Mouse (Mus musculus) erythroblast, embryonic 14.5 days (primary cell): ENCODE measurements around the gene Gclm. TPM values are rescaled to one million over a fixed set of nuclear protein-coding genes. Genes with fewer than 3 reads are reported as not detected.
"Not testable (repeated sequence)": the region's sequence is repeated elsewhere in the genome, so short reads cannot be mapped to it uniquely, and the experiment has no call there.

ENCODE experiments used
- H3K27me3 ChIP-seq: 2 replicates; pipeline ENCODE4 v1.6.1; 2012; ENCODE audit warnings: inconsistent platforms; ENCODE audit not compliant: control insufficient read depth
- H3K36me3 ChIP-seq: 2 replicates; pipeline ENCODE4 v1.6.1; 2012; ENCODE audit warnings: mild to moderate bottlenecking, inconsistent platforms; ENCODE audit not compliant: control insufficient read depth
- H3K4me1 ChIP-seq: 2 replicates; pipeline ENCODE4 v1.6.1; 2012; ENCODE audit warnings: inconsistent platforms; ENCODE audit not compliant: control insufficient read depth
- H3K4me3 ChIP-seq: replicated peaks from 2 replicates; pipeline ENCODE3; 2012; ENCODE audit warnings: moderate library complexity, mild to moderate bottlenecking, inconsistent platforms
- H3K9me3 ChIP-seq: 2 replicates; pipeline ENCODE4 v1.6.1; 2012; ENCODE audit warnings: low read length, inconsistent platforms, mixed read lengths; ENCODE audit not compliant: control insufficient read depth
- GATA1 ChIP-seq: IDR thresholded peaks from 2 replicates; pipeline ENCODE4 v1.6.1; 2012; ENCODE audit warnings: low read length, inconsistent platforms, mixed read lengths
- TAL1 ChIP-seq: IDR thresholded peaks from 3 replicates; pipeline ENCODE4 v1.6.1; 2012; ENCODE audit warnings: low read length, inconsistent platforms, mixed read lengths
- polyA plus RNA-seq: library from polyadenylated mRNA; stranded (reverse); fragments of >175 nt; gene quantifications from 2 replicates; pipeline ENCODE4 v1.2.3, GENCODE M21; 2012

The Gclm gene
- polyA plus RNA-seq, 1 experiment: 137 TPM

DNA sequence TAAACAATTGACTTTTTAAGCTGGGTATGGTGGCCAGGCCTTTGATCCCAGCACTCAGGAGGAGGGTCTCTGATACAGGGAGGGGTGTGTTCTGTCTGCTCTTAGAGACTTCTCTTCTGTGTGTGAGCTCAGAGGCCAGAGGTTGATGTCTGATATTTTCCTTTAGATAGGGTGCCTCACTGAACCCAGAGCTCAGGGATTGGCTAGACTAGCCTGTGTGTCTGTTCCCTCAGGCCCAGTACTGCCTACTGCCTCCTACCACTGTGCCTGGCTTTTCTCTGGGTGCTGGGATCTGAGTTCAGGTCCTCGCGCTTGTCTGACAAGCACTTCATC is 2.4 kb downstream of the Gclm start:
- no peaks in the 10 kb centered on the region for H3K27me3 ChIP-seq
- peak overlapping the region; percentile 100 for H3K4me3 ChIP-seq
- peaks cover 63% of the 10 kb centered on the region for H3K36me3 ChIP-seq
- H3K9me3 ChIP-seq: no peaks in the 10 kb centered on the region
- peaks cover 61% of the 10 kb centered on the region for H3K4me1 ChIP-seq
- TF ChIP-seq GATA1 (no peak), TAL1 (no peak)

DNA sequence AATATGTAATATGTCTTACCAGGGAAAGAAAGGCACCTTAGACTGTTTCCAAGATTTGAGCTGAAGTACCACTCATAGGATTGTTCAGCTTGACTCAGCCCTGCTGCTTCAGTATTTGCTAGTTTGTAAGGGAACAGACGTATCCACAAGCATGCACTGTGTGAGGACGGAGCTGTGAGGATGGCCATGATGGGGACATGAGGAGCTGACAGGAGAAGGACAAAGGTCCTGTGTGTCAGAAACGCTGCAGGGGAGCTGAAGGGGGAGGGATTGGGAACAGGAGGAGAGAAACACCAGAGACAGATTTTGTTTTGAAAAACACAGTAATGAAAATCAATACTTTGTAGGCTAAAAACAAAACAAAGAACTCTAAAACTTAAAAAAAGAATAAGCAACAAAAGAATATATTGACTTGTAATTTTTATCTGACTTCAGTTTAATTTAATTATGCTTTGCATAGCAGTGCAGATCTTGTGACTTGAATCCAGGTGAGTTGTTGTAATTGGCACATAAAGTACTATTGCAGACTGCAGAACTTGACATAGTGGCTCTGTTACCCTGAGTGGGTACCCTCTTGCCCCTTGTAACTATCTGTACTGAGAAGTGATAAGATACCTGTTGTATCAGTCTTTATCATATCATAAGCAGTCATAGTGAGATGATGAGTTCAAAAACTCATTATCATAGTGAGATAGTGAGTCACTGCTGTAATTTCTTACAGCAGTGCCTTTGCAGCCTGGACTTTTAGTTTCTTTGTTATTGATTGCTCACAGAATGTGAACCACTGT is 7.3 kb downstream of the Gclm start:
- Histone ChIP-seq H3K4me3 (no peak overlapping the region), H3K4me1 (peaks cover 56% of the 10 kb centered on the region), H3K36me3 (peaks cover 92% of the 10 kb centered on the region), H3K27me3 (no peaks in the 10 kb centered on the region), H3K9me3 (no peaks in the 10 kb centered on the region)
- no peak for TF ChIP-seq GATA1

DNA sequence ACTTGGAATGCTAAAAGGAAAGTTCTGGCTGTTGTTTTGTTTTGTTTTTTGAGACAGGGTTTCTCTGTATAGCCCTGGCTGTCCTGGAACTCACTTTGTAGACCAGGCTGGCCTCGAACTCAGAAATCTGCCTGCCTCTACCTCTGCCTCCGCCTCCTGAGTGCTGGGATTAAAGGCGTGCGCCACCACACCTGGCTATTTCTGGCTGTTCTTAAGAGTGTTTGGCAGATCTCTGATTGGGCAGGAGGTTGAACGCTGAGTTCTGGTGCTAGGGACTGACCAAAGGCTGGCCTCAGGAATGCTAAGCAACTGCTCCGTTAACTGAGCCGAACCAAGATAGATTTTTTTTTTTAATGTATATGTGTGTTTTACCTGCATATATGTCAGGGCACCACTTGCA is 8.7 kb downstream of the Gclm start:
- not testable (repeated sequence) for H3K4me3 ChIP-seq, H3K9me3 ChIP-seq, H3K27me3 ChIP-seq
- Histone ChIP-seq H3K36me3 (peaks cover 93% of the 10 kb centered on the region), H3K4me1 (peaks cover 46% of the 10 kb centered on the region)

DNA sequence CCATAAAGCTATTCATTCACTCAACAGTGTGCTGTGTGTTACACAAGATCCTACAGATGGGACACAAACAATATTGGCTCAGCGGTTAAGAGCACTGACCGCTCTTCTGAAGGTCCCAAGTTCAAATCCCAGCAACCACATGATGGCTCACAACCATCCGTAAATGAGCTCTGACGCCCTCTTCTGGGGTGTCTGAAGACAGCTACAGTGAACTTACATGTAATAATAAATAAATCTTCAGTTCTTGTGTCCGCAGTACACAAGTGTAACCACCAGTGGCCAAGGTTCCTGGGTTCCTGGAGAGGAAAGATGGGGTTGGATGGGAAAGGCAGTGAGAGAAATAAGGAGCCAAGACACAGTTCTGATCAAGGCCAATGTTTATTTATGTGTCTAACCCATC is 24.6 kb downstream of the Gclm start:
- Histone ChIP-seq H3K27me3 (no peaks in the 10 kb centered on the region), H3K4me1 (peaks cover 25% of the 10 kb centered on the region)

DNA sequence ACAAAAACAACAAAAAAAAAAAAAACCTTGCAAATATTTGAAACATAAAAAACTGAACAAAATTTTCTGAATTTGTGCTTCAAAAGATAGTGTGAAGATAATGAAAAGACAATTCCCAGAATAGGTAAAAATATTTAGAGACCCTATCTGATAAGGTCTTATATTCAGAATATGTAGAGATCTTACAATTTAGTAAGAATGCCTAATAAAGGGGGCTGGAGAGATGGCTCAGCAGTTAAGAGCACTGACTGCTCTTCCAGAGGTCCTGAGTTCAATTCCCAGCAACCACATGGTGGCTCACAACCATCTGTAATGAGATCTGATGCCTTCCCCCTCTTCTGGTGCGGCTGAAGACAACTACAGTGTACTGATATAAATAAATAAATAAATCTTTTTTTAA is 27.2 kb downstream of the Gclm start:
- not testable (repeated sequence) for H3K4me3 ChIP-seq, H3K9me3 ChIP-seq, H3K27me3 ChIP-seq
- peaks cover 60% of the 10 kb centered on the region for H3K36me3 ChIP-seq
- peaks cover 49% of the 10 kb centered on the region for H3K4me1 ChIP-seq

More for the DNA sequence above, 24.6 kb downstream of the Gclm start:
- H3K36me3 ChIP-seq: peaks cover 61% of the 10 kb centered on the region
- H3K9me3 ChIP-seq: no peaks in the 10 kb centered on the region
- no peak for TF ChIP-seq TAL1
- no peak overlapping the region for H3K4me3 ChIP-seq

DNA sequence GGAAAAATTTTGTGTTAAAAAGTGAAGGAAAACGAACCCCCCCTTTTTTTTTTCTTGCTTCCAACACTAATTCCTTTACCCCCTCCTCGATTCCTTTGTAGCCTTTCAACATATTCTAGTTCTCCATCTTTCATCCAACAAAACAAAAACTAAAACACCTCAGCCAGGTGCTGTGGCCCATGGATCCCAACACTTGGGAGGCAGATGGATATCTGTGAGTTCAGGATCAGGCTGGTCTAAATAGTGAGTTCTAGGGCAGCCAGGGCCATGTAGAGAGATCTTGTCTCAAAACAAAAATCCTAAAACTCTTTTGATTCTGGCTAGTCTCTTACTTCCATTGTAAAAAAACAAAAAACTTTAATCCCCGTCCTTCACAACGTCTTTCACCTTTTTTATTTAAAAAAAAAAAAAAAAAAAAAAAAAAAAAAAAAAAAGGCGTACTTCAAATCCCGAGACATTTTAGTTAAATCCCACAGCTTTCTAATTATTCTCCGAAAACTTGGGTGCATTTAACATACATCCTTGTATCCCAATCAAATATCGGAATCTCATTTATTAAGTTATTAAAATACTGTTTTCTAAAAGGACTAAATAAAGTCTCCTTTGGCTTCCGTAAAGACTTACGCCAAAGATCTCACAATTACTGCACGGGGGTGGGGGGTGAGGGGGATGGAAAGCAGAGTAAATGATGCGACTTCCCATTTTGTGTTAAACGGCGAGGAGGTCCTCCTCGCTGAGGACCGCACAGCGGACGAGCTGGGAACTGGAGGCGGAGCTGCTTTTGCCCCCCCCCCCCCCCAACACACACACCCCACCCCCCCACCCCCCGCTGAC is 28.3 kb downstream of the Gclm start:
- H3K4me1 ChIP-seq: peaks cover 57% of the 10 kb centered on the region
- H3K36me3 ChIP-seq: peaks cover 60% of the 10 kb centered on the region
- no peak for TF ChIP-seq TAL1
- TF ChIP-seq GATA1: no peak
- peak overlapping the region; percentile 84 for H3K4me3 ChIP-seq
- H3K9me3 ChIP-seq: no peaks in the 10 kb centered on the region
- no peaks in the 10 kb centered on the region for H3K27me3 ChIP-seq

DNA sequence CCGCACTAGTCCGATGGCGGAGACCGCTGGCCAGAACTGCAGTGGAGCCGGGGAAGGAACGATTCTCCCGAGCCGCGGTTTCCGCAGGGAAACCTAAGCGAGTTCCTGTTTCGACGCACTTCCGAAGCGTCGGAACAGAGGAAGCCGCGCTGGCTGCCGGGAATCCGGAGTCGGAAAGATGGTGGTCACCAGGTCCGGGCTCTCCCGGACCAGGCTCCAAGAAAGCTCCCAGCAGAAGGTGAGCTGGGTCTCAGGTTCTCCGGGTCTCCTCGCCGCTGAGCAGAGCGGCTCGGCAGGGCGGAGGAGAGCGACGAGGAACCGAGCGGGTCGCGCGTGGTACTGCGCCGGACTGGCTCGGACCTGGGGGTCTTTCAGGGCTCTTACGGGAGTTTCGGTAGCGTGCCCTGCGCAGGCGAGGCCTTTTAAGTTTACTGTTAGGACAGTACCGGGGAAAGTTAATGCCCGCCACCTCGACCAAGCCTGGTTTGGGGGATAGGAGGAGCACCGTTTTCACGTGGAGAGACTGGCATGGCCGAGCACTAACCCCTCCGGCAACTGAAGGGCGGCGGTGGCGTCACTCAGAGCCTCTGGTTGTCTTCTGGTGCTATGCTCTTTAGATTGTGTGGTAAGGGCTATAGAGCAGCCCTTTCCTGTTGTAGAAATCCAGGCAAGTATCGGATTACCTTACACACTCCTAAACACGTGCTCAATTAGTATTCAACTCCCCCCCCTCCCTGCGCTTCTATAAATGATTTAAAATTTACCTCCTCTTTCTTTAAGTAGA is 29.1 kb downstream of the Gclm start, which contains the start of gene Dnttip2:
Gene Dnttip2, plus strand, starts transcription at position 148 of the 784 bp plus-strand sequence.
- Histone ChIP-seq H3K4me3 (peak within 1 kb of the TSS; percentile 84), H3K27me3 (no peaks in the 10 kb centered on the region), H3K4me1 (peaks cover 57% of the 10 kb centered on the region), H3K9me3 (no peaks in the 10 kb centered on the region), H3K36me3 (peaks cover 60% of the 10 kb centered on the region)
- TF ChIP-seq TAL1 (no peak), GATA1 (no peak)

DNA sequence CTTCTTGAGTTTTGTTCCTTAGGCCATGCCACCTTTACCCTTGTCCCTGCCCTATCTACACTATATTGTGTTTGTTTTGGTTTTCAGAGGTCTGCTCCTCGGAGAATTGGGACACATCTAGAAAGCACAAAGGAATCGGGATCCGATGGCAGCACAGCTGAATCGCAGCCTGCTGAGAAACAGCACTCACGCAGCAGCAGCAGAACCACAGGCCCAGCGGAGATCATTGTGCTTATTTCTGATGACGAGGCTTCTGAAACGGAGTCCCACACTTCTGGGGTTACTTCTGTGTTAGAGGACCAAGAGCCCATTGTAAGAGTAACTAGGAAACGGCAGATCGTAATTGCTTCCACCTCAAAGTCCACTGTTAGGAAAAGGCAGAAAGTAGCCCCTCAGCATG is 29.8 kb downstream of the Gclm start:
- Histone ChIP-seq H3K9me3 (no peaks in the 10 kb centered on the region), H3K4me3 (peak overlapping the region; percentile 84), H3K27me3 (no peaks in the 10 kb centered on the region), H3K36me3 (peaks cover 60% of the 10 kb centered on the region), H3K4me1 (peaks cover 57% of the 10 kb centered on the region)
- no peak for TF ChIP-seq GATA1
- TF ChIP-seq TAL1: no peak

DNA sequence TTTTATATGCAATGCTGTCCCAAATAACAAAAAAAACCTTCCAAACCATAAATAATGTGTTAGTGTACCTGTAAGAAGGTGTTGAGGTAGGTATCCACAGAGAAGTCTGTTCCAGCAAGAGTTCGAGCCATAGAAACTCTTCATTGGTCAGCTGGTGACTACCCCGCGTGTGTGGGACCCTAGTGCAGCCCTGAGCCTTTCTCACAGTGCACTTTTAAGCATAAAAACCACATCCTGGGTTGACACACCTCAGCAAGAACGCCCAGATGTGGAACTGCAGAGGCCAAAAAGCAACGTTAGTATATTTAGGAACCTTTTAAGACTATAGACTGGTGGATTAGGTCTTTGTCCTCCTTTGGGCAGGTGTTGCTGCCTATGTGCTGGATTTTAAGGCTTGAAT is 41.8 kb downstream of the Gclm start:
- no peak for TF ChIP-seq GATA1
- Histone ChIP-seq H3K4me3 (no peak overlapping the region), H3K4me1 (peaks cover 3% of the 10 kb centered on the region), H3K9me3 (no peaks in the 10 kb centered on the region), H3K27me3 (peaks cover 27% of the 10 kb centered on the region), H3K36me3 (peaks cover 37% of the 10 kb centered on the region)
